ENCODE assay signal across 16 mouse cellular contexts in genomic region chr15:51565543-51565942, GRCm38 (mm10).
"Had no signal": no experiment of that assay in that cellular context is flagged by ENCODE, and none has a peak within 500 bp of the region (broad histone marks: within the 10 kb centered on the region; RNA-seq: fewer than 3 reads in every experiment).

No protein-coding gene starts in this region.

- DNase-seq: gastrocnemius, adult 2 months; gastrocnemius, postnatal 10 days; gastrocnemius, postnatal 25 days; heart, postnatal 10 days; heart, postnatal 4 days; kidney, adult 11 months; kidney, adult 2 months; kidney, adult 9 months; kidney, postnatal 14 days; kidney, postnatal 36 days; layer of hippocampus, adult 9-11 months; layer of hippocampus, postnatal 36 days had no signal

- ATAC-seq: hindbrain, embryonic 16.5 days; inflammation-experienced regulatory T-cells, adult 6 months; intestine, embryonic 15.5 days; liver, embryonic 12.5 days had no signal
